Mouse (Mus musculus): ENCODE measurements around the gene Gpr84. TPM values are rescaled to one million over a fixed set of nuclear protein-coding genes. Genes with fewer than 3 reads are reported as not detected.

Gene Gpr84
- polyA plus RNA-seq, 1 experiment, result 0.04 TPM

DNA sequence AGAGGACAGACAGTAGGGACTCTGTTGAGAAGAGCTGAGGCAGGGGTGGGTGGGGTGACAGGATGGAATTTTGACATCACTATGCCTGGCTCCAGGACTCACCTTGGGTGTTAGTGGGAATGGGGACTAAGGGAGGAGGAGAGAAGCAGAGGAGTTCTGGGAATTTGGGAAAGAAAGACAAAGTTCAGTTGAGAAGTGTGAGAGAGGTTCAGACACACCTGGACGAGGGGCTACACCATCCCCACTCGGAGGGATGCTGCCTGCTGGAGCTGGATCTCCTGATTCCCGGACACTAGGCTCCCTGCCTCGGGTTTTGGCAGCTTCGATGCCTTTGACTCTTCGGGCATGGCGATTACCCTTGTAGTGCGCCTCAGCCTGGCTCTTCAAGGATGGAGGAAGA is 7.3 kb upstream of the Gpr84 start:
- TF ChIP-seq GATA1 (IDR thresholded peaks at IDR 0.05; ENCODE audit: low read length), result no peak

DNA sequence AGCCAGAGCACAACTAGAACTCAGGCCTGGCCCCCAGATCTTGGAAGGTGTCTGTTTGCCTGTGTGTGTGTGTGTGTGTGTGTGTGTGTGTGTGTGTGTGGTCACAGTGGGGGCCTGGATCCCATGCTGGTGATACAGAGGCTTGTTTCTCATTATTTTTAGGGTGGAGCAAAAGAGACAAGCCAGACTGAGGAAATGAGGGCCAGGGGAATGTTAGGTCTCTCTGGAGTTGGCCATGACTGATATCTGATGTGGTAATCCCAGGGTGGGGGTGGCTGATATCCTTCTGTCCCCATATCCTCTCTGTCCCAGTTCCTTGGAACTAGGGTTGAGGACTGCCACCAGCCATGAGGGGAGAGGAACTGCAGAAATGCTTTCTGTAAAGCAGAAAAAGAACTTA is 6.7 kb upstream of the Gpr84 start:
- no peak for TF ChIP-seq GATA1 (IDR thresholded peaks at IDR 0.05; ENCODE audit: low read length)

DNA sequence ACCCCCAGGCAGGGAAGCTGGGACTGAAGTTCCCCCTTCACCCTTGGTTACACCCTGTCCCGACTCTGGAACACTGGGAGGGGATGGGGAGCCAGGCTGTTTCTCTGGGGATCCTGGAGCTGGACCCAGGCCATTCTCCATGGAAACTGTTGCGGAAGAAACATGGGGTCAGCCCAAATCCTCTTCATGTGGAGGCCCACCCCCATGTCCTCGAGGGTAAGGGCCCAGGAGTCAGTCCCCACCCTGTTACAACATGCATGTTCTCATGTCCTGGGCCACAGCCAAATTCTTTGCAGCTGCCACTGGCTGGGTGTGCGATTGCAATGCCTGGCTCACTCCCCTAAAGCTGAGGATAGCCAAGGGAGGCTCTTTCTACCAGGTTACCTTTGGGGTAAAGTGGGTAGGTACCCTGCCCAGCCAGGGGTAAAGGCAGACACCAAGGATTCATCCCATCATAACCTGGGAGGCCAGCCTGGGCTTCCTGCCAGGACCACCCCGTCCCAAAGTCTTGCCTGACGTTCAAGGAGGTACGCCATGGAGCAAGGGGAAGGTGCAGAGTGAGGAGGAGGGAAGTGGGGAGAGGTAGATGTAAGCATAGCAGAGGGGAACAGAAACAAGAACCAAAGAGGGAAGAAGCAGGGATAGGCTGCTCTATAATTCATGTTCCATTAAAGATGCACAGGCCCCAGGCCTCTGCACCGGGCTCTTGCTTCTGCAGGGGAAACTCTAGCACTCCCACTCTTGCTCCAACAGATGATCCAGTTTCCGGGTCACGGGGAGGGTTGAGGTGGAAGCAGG is 5.8 kb upstream of the Gpr84 start:
- no peak for TF ChIP-seq GATA1 (IDR thresholded peaks at IDR 0.05; ENCODE audit: low read length)

DNA sequence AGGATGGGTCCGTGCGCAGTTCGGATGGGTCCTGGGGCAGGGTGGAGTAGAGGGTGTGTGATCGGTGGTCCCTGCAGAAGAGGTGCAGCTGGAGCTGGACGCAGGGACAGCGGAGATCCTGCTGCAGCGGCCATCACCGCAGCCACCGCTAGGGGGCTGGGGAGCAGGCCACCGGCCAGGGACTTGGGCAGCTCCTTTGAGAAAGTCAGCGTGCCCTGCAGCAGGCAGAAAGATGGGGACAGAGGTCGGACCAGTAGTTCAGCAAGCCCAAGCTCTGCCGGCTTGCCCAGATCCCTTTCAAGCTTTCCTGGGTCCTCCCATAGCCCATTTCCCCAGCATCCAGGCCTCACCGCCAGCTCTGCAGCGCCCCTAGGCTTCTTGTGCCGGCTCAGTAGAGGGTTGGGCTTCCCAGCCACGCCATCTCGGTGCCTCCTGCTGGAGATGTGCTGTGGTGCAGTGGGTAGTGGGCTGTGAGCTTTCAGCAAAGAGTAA is 4.6 kb upstream of the Gpr84 start:
- no peak for TF ChIP-seq GATA1 (IDR thresholded peaks at IDR 0.05; ENCODE audit: low read length)

DNA sequence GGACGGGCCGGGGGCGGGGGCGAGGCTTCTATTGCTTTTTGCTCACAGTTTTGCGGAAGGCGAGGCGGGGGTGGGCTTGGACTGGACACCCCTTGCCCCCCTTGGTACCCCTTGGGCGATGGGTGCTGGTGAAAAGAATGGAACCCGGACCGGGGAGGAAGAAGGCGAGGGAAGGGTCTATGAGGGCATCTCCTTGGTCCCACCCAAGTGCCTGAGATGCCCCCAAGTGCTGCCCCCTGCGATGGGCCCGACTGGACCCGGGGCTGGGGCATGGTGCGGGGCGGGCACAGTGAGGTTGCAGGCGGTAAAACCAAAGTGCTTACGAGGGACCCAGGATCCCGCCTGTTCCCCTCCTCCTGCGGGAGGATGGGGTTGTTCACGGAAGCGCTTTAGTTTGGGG is 3.8 kb upstream of the Gpr84 start:
- TF ChIP-seq GATA1 (IDR thresholded peaks at IDR 0.05; ENCODE audit: low read length), result no peak

DNA sequence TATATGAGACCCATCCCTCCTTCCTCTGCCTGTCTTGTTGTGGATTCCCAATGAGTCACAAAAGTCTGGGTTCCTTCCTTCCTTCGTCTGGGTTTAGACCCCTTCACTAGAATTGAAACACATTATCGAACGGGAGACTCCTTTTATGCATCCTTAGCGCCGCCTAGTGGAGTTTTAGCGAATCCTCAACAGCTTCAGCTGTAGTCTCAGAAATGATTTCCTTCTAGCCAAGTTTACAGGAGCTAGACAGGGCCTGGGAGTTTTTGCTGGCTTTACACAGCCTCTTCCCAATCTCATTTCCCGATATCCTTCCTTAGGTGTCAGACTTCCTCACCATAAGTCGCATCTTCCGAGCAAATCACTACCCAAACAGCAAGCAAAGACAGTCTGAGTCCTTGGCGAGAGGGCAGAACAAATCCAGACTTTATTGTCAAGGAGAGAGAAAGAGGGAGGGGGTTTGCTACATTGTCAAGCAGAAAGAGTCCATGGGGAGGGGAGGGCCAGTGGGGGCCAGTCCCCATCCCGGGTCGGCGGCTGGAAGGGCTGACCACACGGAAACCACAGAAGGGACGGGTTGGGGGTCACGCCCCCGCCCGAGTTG is 3.2 kb upstream of the Gpr84 start:
- no peak for TF ChIP-seq GATA1 (IDR thresholded peaks at IDR 0.05; ENCODE audit: low read length)

DNA sequence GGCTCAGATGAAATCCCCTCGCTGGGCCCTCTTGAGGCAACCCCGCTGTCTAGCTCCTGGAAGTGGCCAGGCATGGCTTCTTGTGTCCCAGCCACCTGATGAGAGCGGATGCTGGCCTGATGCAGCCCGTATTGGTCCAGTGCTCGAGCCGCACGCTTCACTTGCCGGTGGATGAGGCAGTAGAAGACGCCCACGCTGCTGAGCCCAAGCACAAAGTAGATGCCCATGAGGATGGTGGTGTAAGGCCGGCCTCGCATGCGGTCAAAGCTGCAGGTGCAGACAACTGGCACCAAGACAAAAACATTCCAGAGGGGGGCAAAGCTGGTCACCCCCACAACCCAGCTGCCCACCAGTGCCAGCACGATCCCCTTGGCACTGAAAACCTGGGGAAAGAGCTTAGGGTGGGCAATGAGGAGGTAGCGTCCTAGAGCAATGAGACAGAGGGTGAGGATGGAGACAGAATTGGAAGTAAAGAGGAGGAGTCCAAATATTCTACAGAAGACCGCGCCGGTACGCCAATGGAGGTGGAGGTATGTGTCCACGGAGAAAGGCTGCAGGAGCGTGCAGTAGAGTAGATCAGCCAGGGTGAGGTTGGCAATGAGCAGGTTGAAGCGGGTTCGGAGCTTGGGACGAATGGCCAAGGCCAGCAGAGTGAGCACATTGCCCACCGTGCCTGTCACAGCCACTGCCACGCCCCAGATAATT is 1.4 kb downstream of the Gpr84 start:
- TF ChIP-seq GATA1 (IDR thresholded peaks at IDR 0.05; ENCODE audit: low read length), result no peak

DNA sequence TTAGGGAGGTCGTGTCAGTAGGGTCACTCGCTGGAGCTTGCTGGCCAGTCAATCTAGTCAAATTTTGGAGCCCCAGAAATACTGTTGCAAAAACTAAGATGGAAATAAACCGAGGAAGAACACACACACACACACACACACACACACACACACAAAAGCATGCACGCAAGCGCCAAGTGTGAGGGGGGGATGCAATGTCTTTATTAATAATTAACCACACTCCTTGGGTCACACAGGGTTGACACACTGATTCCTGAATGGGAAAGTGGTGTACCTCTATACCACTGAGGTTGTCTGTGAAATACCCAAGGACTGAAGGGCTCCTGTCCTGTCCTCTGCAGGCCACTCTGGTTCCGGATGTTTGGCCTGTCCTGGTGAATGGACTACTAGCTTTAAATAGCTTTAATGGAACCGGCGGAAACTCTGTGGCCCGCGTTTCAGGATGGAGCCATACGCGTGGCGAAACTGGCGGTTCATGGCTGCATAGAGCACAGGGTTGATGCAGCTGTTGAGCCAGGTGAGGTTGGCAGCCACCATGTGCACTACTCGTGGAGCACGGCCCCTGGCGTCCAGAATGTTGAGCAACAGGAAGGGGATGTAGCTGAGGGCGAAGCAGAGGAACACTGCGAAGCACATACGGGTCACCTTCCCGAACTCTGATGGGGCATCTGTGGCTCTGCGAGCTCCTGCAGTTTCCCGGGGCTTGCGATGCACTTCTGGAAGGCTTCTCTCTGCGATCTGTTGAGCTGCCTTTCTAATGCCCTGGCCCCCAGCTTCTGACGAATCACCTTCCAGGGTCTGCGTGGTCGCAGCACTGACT is 2.1 kb downstream of the Gpr84 start:
- no peak for TF ChIP-seq GATA1 (IDR thresholded peaks at IDR 0.05; ENCODE audit: low read length)

DNA sequence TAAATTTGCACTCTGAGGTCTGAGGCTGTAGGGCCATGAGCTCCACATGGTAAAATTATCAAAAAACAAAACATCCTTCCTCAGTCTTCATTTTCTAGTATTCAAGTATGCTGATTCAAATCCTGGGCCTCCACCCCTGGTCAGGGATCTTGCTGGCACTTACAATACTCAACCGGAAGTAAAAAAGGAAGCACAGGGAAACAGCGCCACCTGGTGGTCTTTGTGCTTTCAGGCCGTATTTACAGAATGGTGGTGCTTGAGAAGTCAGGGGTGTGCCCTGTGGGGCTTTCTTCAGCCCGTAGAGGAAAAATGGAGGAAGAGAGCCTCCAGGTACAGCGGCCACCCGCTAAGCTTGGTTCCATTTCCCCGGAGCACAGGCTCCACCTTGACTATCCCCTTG is 3.3 kb downstream of the Gpr84 start:
- TF ChIP-seq GATA1 (IDR thresholded peaks at IDR 0.05; ENCODE audit: low read length), result no peak

DNA sequence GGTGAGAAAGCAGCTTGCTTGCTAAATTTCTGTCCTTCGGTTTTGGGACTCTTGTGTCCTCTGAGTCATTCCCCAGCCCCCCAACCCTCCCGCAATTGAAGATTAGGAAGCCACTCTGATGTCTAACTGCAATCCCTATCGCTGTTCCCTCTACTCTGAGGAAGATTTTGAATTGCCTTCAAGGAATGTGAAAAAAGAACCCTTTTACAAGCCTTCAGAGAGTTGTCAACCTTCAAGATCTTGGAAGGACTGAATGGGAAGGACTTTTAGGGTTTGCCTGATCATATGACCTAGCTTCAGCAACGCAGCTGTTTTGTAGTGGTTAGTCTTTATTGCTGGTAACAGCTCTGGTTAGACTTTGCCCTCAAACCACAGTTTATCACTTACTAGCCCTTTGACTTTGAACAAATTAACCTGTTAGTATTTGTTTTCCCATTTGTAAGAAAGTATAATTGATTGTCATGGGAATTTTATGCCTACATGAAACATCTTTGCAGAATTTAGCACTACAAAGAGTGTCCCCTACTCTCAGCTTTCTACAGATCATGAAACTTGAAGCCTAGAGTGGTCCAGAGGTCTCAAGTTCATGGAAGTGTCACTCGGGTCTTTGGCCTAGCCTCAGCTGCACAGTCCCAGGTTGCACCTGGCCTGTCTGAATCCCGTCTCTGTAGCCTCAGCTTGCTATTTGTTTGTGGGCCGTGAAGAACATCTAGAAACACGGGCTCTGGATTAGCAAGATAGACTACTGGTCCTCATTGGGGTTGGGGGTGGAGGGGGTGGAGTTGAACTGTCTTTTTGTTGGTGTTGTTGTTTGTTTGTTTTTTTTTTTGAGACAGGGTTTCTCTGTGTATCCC is 4.4 kb downstream of the Gpr84 start:
- no peak for TF ChIP-seq GATA1 (IDR thresholded peaks at IDR 0.05; ENCODE audit: low read length)

DNA sequence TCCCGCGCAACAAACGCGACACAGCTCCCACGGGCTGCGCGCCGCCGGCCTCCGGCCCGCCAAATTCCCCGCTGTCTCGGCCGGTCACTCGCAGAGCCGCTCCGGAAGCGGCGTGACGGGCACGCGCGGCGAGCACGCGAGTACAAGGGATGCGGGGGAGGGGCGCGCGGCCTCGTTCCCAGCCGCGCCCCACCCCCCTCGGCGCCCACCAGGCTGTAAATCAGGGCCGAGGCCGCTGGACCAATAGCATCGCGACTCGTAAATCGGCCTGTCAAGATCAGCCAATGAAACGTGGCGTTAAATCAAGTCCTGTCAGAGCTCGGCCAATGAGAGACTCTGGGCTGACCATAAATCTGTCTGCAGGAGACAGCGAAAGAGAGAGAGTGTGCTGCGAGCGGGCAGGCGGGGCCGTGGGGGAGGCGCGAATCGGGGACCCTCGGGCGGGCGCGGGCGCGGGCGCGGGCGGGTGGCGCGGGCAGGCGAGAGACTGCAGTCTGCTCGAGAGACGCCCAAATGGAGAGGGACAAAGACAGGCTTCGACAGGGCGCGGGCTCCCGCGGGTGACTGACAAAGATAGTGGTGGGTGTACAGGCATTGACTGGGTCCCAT is 5.2 kb downstream of the Gpr84 start:
- TF ChIP-seq GATA1 (IDR thresholded peaks at IDR 0.05; ENCODE audit: low read length), result no peak

DNA sequence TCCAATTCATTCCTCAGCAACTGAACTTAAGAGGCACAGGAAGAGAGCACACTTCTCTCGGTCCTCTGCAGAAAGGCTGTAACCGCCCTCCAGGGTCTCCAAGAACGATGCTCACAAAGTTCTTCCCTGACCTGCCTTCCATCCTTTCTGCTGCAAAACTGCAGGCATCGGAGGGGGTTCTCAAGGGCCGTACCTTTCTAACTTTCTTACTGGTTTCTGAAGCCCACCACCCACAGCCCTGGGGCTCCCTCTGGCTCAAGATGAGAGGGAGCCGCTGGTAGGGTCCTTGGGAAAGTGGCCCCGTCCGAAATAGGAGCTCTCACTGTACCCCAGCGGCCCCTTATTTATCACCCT is 5.8 kb downstream of the Gpr84 start:
- TF ChIP-seq GATA1 (IDR thresholded peaks at IDR 0.05; ENCODE audit: low read length), result no peak

DNA sequence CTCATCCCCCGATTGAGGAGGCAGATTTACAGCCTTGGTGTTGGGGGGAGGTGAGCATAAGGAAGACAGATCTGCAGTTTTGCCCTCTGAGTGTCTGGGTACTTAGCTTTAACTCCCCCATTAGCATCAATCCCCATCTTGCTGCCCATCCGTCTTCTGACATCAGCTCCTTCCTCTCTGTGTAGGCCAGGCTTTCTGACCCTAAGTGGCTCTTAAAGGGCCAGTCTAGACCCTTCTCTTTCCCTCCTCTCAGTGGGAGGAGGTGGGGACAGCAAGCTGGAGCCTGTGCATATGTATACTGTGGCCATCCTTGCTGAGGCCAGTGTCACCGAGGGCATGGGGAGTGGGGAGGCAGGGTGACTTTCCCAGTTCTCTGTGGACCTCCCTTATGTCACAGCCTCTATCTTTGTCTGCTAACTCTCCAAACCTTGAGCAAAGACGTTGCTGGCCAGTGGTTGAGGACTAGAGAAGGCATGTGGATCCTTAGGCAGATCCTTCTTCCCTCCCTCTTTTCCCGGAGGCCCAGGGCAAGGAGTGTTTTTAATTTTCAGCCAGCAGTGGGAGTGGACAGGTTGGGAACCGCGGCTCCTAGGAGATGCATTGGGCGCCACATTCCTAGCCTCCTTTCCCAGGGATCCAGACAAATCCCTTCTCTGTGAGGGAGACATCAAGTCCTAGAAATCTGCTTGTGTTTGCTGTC is 6.3 kb downstream of the Gpr84 start:
- TF ChIP-seq GATA1 (IDR thresholded peaks at IDR 0.05; ENCODE audit: low read length), result no peak

All from G1E-ER4 (cell line).